Mouse (Mus musculus): ENCODE data around the gene Stub1.
A peak's percentile ranks its signal among the peaks of the same experiment; 100 is the strongest.
"Not testable (repeated sequence)": the region's sequence is repeated elsewhere in the genome, so short reads cannot be mapped to it uniquely, and the experiment has no call there.

Gene Stub1

GRCm38 (mm10) chr17:25833291-25833663 lies at the start of gene Stub1:
TSS of gene Stub1 (minus strand) at chr17:25833404.
- DNase-seq (ENCODE audit: low read depth, low spot score) = peak; percentile 83

GRCm38 (mm10) chr17:25882306-25882705 lies 49.1 kb upstream of the Stub1 start:
- DNase-seq (ENCODE audit: low read depth, low spot score) = no peak

GRCm38 (mm10) chr17:25881691-25882090 lies 48.5 kb upstream of the Stub1 start:
- DNase-seq (ENCODE audit: low read depth, low spot score) = no peak

- no peak for DNase-seq (ENCODE audit: low read depth, low spot score)
Measured at GRCm38 (mm10) chr17:25880913-25881641, 47.9 kb upstream of the Stub1 start.

GRCm38 (mm10) chr17:25880196-25880910 lies 47.1 kb upstream of the Stub1 start, which contains the start of gene Wfikkn1:
TSS of gene Wfikkn1 (minus strand) at chr17:25880858.
- no peak for DNase-seq (ENCODE audit: low read depth, low spot score)

- DNase-seq (ENCODE audit: low read depth, low spot score) = no peak
Measured at GRCm38 (mm10) chr17:25879750-25880149, 46.5 kb upstream of the Stub1 start.

GRCm38 (mm10) chr17:25879261-25879660 lies 46.1 kb upstream of the Stub1 start:
- DNase-seq (ENCODE audit: low read depth, low spot score) = no peak

- no peak for DNase-seq (ENCODE audit: low read depth, low spot score)
Measured at GRCm38 (mm10) chr17:25878611-25879180, 45.5 kb upstream of the Stub1 start.

- no peak for DNase-seq (ENCODE audit: low read depth, low spot score)
Measured at GRCm38 (mm10) chr17:25877741-25878610, 44.8 kb upstream of the Stub1 start.

- DNase-seq (ENCODE audit: low read depth, low spot score) = no peak
Measured at GRCm38 (mm10) chr17:25877025-25877424, 43.8 kb upstream of the Stub1 start.

GRCm38 (mm10) chr17:25876347-25876915 lies 43.2 kb upstream of the Stub1 start:
- DNase-seq (ENCODE audit: low read depth, low spot score) = no peak

- peak; percentile 94 for DNase-seq (ENCODE audit: low read depth, low spot score)
Measured at GRCm38 (mm10) chr17:25875171-25876136, 42.2 kb upstream of the Stub1 start.

GRCm38 (mm10) chr17:25874721-25875170 lies 41.5 kb upstream of the Stub1 start, which contains the start of gene Mettl26:
TSS of gene Mettl26 (plus strand) at chr17:25875074.
- DNase-seq (ENCODE audit: low read depth, low spot score) = peak; percentile 94

- no peak for DNase-seq (ENCODE audit: low read depth, low spot score)
Measured at GRCm38 (mm10) chr17:25874148-25874720, 41.0 kb upstream of the Stub1 start.

GRCm38 (mm10) chr17:25873405-25874147 lies 40.4 kb upstream of the Stub1 start:
- DNase-seq (ENCODE audit: low read depth, low spot score) = no peak

- DNase-seq (ENCODE audit: low read depth, low spot score) = no peak
Measured at GRCm38 (mm10) chr17:25872676-25873075, 39.5 kb upstream of the Stub1 start.

- not testable (repeated sequence) for DNase-seq (ENCODE audit: low read depth, low spot score)
Measured at GRCm38 (mm10) chr17:25871566-25871965, 38.4 kb upstream of the Stub1 start.

- DNase-seq (ENCODE audit: low read depth, low spot score) = no peak
Measured at GRCm38 (mm10) chr17:25869954-25870353, 36.8 kb upstream of the Stub1 start.

GRCm38 (mm10) chr17:25869498-25869897 lies 36.3 kb upstream of the Stub1 start:
- no peak for DNase-seq (ENCODE audit: low read depth, low spot score)

All from A20 (cell line).